Mouse (Mus musculus): Measurements from ENCODE around the gene Ticrr.

DNA sequence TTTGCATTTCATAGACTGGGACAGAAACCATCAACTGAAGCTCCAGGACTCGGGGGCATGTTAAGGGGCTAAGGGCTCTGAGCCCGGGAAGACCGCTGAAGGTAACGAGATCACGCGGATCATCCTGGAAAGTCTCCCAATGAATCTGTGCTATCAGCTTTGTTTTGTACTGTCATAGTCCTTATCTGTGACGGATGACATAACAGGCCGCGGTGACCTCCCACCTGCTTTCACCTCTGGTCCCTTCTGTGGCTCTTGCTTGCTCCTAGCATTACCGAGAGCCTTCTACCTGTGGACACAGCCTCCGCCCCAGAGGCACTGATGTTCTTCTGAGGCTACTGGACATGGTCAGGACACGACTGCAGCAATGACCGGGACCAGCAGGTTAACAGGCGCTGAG, 76.5 kb downstream of the Ticrr start:
- TF ChIP-seq CTCF (IDR thresholded peaks at IDR 0.05; ENCODE audit: control insufficient read depth, insufficient read depth, insufficient replicate concordance, low read depth, low read length) (no peak), POLR2A (IDR thresholded peaks at IDR 0.05; ENCODE audit: control insufficient read depth, low read depth, low read length) (no peak)
